Mouse (Mus musculus) heart, adult 2 months (tissue): ENCODE results near the gene Tfap2a. TPM values are rescaled to one million over a fixed set of nuclear protein-coding genes. Genes with fewer than 3 reads are reported as not detected.

Experiments
- DNase-seq, 2 experiments: peaks; one replicate each; pipeline ENCODE4 v3.0.0; 2021
- H3K27ac ChIP-seq: fragments of 200-600 bp; 2 replicates; pipeline ENCODE4 v1.8.1; 2022
- H3K27me3 ChIP-seq: fragments of 200-500 bp; 2 replicates; pipeline ENCODE4 v1.6.1; 2012; ENCODE audit warnings: mild to moderate bottlenecking, low read length, inconsistent platforms, mixed read lengths; ENCODE audit not compliant: control insufficient read depth, insufficient read depth
- H3K36me3 ChIP-seq: fragments of 200-500 bp; 2 replicates; pipeline ENCODE4 v1.6.1; 2012; ENCODE audit warnings: low read length, inconsistent platforms; ENCODE audit not compliant: control insufficient read depth, insufficient read depth
- H3K4me1 ChIP-seq: fragments of 200-500 bp; 2 replicates; pipeline ENCODE4 v1.6.1; 2011; ENCODE audit warnings: low read length; ENCODE audit not compliant: control insufficient read depth, insufficient read depth
- H3K4me3 ChIP-seq: fragments of 200-600 bp; 2 replicates; pipeline ENCODE4 v1.8.1; 2022
- H3K79me2 ChIP-seq: fragments of 200-500 bp; replicated peaks from 2 replicates; pipeline ENCODE4 v1.6.1; 2012; ENCODE audit warnings: mild to moderate bottlenecking, inconsistent platforms, low read length, moderate library complexity, mixed read lengths; ENCODE audit not compliant: control insufficient read depth, insufficient read depth
- H3K9ac ChIP-seq: fragments of 200-500 bp; 2 replicates; pipeline ENCODE4 v1.6.1; 2012; ENCODE audit warnings: low read depth, mild to moderate bottlenecking, control low read depth, inconsistent platforms, low read length, mixed read lengths
- CTCF ChIP-seq: fragments of 200-600 bp; IDR thresholded peaks from 2 replicates; pipeline ENCODE4 v1.8.1; 2022; ENCODE audit warnings: antibody characterized with exemption, mild to moderate bottlenecking, moderate library complexity
- EP300 ChIP-seq: fragments of 200-500 bp; IDR thresholded peaks from 2 replicates; pipeline ENCODE4 v1.6.1; 2011; ENCODE audit warnings: low read depth, low read length, control low read depth; ENCODE audit not compliant: insufficient read depth
- POLR2A ChIP-seq: fragments of 200-500 bp; IDR thresholded peaks from 2 replicates; pipeline ENCODE4 v1.6.1; 2011; ENCODE audit warnings: mild to moderate bottlenecking, low read depth, low read length, control low read depth; ENCODE audit not compliant: insufficient read depth
- WGBS: fragments of 180-500 bp; shearing (Covaris S2); methylation state at CpG from one replicate; pipeline ENCODE4 v1.1.7; 2018; 5-methylcytosine and 5-hydroxymethylcytosine counted together
- intact Hi-C: fragments of 180-260 bp; cut with DNase I; formaldehyde crosslinking; loops from one replicate; pipeline ENCODE4 v1.15.1; 2025
- polyA plus RNA-seq: library from polyadenylated mRNA; depleted of rRNA; stranded (reverse); fragments of >200 nt; gene quantifications from 2 replicates; pipeline ENCODE4 v1.2.3, GENCODE M21; 2012
- total RNA-seq, 2 experiments: library from RNA; stranded (reverse); gene quantifications; 2 replicates each; pipeline ENCODE4 v1.2.3; 2021

Gene Tfap2a
- total and polyA plus RNA-seq, 3 experiments, result 0.08 to 0.18 (median 0.14) TPM

DNA sequence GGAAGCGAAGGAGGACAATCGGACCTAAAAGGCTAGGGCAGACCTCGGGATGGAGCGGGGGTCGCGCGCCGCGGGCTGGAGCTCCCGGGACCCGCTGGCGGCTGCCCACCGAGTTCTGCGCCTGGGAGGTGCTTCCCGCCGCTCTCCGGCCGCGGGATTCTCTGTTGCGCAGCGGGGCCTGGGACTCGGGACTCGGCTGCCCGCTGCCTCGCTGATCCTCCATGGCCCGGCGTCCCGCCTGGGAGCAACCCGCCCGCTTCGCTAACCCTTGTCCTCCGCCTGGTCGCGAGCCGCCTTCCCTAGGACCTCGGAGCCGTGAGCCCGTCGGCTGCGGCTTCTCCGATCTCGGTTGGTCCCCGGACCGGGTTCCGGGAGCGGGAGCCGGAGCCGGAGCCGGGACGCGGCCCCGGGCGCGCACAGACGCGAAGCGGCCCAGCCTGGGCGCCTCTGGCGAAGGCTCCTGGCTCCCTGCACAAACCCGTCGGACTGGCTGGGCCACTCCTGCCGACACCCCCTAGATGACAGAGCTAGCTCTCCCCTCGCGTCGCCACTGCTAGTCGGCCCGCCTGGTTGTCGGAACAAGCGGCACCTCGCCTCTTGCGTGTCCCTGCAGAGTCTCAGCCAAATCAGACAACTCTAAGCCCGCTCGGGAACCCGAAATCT, 6.9 kb downstream of the Tfap2a start:
- H3K9ac ChIP-seq, result peak overlapping the region; percentile 62
- no peak overlapping the region for H3K27ac ChIP-seq
- TF ChIP-seq CTCF (no peak), EP300 (no peak), POLR2A (no peak)
- peaks cover 51% of the 10 kb centered on the region for H3K27me3 ChIP-seq
- DNase-seq, result peak; percentile 45 to 60
- no peaks in the 10 kb centered on the region for H3K36me3 ChIP-seq
- no peaks in the 10 kb centered on the region for H3K79me2 ChIP-seq
- 2% methylated on average over 70 of the region's 74 CpGs for WGBS
- peaks cover 2% of the 10 kb centered on the region; the same call in 1 of the 2 replicates for H3K4me1 ChIP-seq
- H3K4me3 ChIP-seq, result peak overlapping the region; percentile 62
- intact Hi-C loops, result no loop called here

DNA sequence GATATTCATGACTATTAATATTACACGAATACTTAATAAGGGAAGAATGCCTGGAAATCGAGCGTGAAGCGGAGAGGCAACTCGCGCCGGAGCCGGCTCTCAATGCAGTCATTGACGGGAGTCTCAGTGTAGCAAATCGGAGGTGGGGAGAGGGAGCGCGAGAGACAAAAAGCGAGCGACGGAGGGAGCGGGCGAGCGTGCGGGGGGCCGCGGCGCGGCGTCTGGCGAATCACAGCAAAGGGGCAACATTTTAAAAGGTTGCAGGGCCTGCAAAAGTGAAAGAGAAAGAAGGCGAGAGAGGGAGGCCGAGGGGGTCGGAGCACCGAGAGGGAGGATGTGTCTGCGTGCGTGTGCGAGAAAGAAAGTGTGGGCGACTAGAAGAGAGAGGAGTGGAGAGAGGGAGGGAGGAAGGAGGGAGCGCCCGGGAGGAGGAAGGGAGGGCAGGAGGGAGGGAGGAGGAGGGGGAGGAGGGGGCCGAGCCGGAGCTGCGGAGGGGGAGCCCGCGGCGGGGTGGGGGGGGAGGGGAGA, 7.5 kb downstream of the Tfap2a start:
- peak; percentile 36 to 66 for DNase-seq
- H3K27me3 ChIP-seq, result peaks cover 48% of the 10 kb centered on the region
- no peak overlapping the region for H3K27ac ChIP-seq
- H3K4me1 ChIP-seq, result peaks cover 2% of the 10 kb centered on the region; the same call in 1 of the 2 replicates
- peak overlapping the region; percentile 28; the same call in 1 of the 2 replicates for H3K9ac ChIP-seq
- intact Hi-C loops, result no loop called here
- WGBS, result 2% methylated on average over 34 of the region's 41 CpGs
- H3K36me3 ChIP-seq, result no peaks in the 10 kb centered on the region
- TF ChIP-seq CTCF (no peak), POLR2A (no peak), EP300 (no peak)
- peak overlapping the region; percentile 62 for H3K4me3 ChIP-seq
- H3K79me2 ChIP-seq, result no peaks in the 10 kb centered on the region

DNA sequence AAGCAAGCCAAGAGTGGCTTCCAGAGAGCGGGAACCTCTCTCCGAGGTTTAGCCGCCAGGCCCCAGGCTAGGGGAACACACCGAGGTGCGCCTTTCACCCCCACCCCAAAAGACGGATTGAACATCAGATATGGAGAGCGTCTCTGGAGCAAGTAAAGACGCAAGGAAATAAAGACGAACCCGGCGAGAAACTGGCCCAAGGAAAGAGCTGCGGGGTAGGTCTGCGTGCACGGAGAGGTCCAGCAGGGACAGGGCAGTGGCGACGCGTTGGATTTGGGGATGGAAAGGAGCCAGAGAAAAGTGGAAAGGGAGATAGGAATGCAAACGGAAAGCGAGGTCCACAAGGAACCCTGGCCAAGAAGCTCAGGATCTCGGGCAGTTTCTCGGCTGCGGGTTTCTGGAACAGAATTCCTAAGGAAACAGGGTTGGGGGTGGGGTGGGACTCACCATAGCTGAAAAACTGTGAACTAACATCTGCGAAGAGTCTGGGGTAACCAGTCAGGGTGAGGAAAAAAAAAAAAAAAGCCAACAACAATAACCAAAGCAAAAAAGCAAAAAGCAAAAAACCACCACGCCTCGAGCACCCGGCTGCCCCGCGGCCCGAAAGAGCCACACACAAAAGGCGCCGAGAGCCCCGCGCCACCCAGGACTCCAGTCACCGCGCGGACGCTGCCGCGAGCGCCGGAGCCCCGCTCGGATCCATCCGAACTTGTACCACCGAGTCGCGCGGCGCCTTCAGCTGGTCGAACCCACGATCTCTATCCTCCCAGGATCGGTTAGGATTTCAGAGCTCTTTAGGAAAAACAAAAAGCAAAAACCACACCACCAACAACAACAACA, 8.4 kb downstream of the Tfap2a start:
- TF ChIP-seq CTCF (no peak), POLR2A (no peak), EP300 (no peak)
- Histone ChIP-seq H3K27ac (no peak overlapping the region), H3K36me3 (no peaks in the 10 kb centered on the region), H3K4me1 (peaks cover 2% of the 10 kb centered on the region; the same call in 1 of the 2 replicates), H3K27me3 (peaks cover 46% of the 10 kb centered on the region), H3K9ac (no peak overlapping the region), H3K4me3 (no peak overlapping the region; the same call in 1 of the 2 replicates), H3K79me2 (no peaks in the 10 kb centered on the region)
- 3% methylated on average over 52 of the region's 52 CpGs for WGBS
- DNase-seq, result peak; percentile 20 to 50
- intact Hi-C loops, result no loop called here

DNA sequence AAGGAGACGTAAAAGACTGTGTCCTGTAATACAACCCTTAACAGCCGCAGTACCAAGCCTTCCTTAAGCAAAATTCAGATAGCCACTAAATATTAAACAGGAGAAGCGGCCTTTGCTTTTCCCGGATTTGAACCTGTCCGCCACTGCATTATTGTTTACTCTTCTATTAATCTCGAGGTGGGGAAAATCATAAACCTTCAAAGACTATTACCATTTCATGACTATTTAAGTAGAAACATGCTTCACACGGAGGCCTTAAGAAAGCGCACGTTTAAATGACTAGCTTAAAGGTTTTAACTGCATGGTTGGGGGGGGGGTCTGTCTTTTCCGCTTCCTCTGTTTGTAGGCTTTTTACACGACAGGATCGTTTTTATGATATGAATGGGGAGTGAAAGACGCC, 9.1 kb downstream of the Tfap2a start:
- Histone ChIP-seq H3K36me3 (no peaks in the 10 kb centered on the region), H3K79me2 (no peaks in the 10 kb centered on the region), H3K27me3 (peaks cover 39% of the 10 kb centered on the region), H3K4me3 (no peak overlapping the region), H3K4me1 (peaks cover 2% of the 10 kb centered on the region; the same call in 1 of the 2 replicates), H3K9ac (no peak overlapping the region), H3K27ac (no peak overlapping the region)
- 7% methylated on average over 13 of the region's 13 CpGs for WGBS
- intact Hi-C loops, result no loop called here
- DNase-seq, result no peak
- TF ChIP-seq POLR2A, result no peak
- no peak for TF ChIP-seq CTCF

DNA sequence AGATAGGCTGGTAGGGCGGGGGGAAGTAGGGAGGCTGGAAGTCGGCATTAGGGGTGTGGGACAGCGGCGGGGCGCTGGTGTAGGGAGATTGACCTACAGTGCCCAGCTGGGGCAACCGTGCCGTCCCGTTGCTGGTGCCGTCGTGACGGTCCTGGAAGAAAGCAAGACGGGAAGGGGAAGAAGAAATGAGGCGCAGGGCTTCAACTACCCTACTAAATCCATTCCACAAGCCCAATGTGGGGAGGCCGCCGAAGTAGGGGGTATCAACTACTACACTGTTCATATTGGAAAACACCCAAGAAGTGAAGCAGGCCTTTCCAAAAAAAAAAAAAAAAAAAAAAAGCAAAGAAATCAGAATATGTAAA, 9.6 kb downstream of the Tfap2a start:
- intact Hi-C loops, result no loop called here
- TF ChIP-seq POLR2A (no peak), CTCF (no peak), EP300 (no peak)
- no peaks in the 10 kb centered on the region for H3K36me3 ChIP-seq
- peaks cover 2% of the 10 kb centered on the region; the same call in 1 of the 2 replicates for H3K4me1 ChIP-seq
- no peaks in the 10 kb centered on the region for H3K79me2 ChIP-seq
- H3K4me3 ChIP-seq, result no peak overlapping the region
- no peak for DNase-seq
- no peak overlapping the region for H3K9ac ChIP-seq
- H3K27ac ChIP-seq, result no peak overlapping the region
- peaks cover 36% of the 10 kb centered on the region for H3K27me3 ChIP-seq
- WGBS, result 6% methylated on average over 15 of the region's 15 CpGs
